In genomic region chr11:54068520-54069371, GRCm38 (mm10) we compare ENCODE assay signal across 8 mouse cellular contexts. TPM values are rescaled to one million over a fixed set of nuclear protein-coding genes. Genes with fewer than 3 reads are reported as not detected.
DNase-seq lines count a peak whose midpoint lies in the region; ATAC-seq lines count a peak whose summit lies in the region.

Gene Pdlim4 (minus strand): TSS chr11:54069014.

- peak within 1 kb of the TSS; percentile 22 for H3K4me3 ChIP-seq in erythroblast, embryonic 14.5 days (replicated peaks)
- H3K4me3 ChIP-seq in forebrain, embryonic 11.5 days (ENCODE audit: low read depth, low read length): peak within 1 kb of the TSS; percentile 54
- peak within 1 kb of the TSS; percentile 66 for H3K4me3 ChIP-seq in limb, embryonic 10.5 days
- peak within 1 kb of the TSS; percentile 43 for H3K4me3 ChIP-seq in midbrain, embryonic 16.5 days (ENCODE audit: low read depth, low read length)

- DNase-seq in ES-CJ7 (ENCODE audit: low read depth, low spot score): peak; percentile 35
- peak; percentile 88 for DNase-seq in forebrain, embryonic 11.5 days (ENCODE audit: low spot score)
- DNase-seq in limb, embryonic 10.5 days (ENCODE audit: low spot score): peak; percentile 90

- no peak within 1 kb of the TSS for H3K27ac ChIP-seq in forebrain, embryonic 11.5 days (ENCODE audit: low read depth, low read length)
- peak within 1 kb of the TSS; percentile 93 for H3K27ac ChIP-seq in limb, embryonic 10.5 days
- no peak within 1 kb of the TSS for H3K27ac ChIP-seq in midbrain, embryonic 16.5 days (ENCODE audit: low read length)

- WGBS in forebrain, embryonic 11.5 days: 2% methylated on average over 56 of the region's 61 CpGs
- WGBS in limb, embryonic 10.5 days: 1% methylated on average over 61 of the region's 61 CpGs
- 2% methylated on average over 54 of the region's 61 CpGs for WGBS in midbrain, embryonic 16.5 days

- H3K9ac ChIP-seq in forebrain, embryonic 11.5 days (ENCODE audit: low read length): peak within 1 kb of the TSS; percentile 62
- H3K9ac ChIP-seq in midbrain, embryonic 16.5 days (ENCODE audit: low read depth, low read length): peak within 1 kb of the TSS; percentile 68

- no peaks in the 10 kb centered on the region for H3K36me3 ChIP-seq in erythroblast, embryonic 14.5 days (ENCODE audit: control insufficient read depth)
- no peaks in the 10 kb centered on the region for H3K36me3 ChIP-seq in forebrain, embryonic 11.5 days (ENCODE audit: control insufficient read depth, insufficient read depth, low read length)
- H3K36me3 ChIP-seq in limb, embryonic 10.5 days: peaks cover 28% of the 10 kb centered on the region
- H3K36me3 ChIP-seq in midbrain, embryonic 16.5 days (ENCODE audit: control insufficient read depth, insufficient read depth, low read length): no peaks in the 10 kb centered on the region

- H3K4me2 ChIP-seq in forebrain, embryonic 11.5 days (ENCODE audit: low read depth, low read length, severe bottlenecking): peak within 1 kb of the TSS; percentile 84
- H3K4me2 ChIP-seq in midbrain, embryonic 16.5 days (ENCODE audit: low read length): peak within 1 kb of the TSS; percentile 66

- no peaks in the 10 kb centered on the region for H3K9me3 ChIP-seq in erythroblast, embryonic 14.5 days (ENCODE audit: control insufficient read depth, low read length)
- no peaks in the 10 kb centered on the region for H3K9me3 ChIP-seq in forebrain, embryonic 11.5 days (ENCODE audit: control insufficient read depth, low read length)
- no peaks in the 10 kb centered on the region for H3K9me3 ChIP-seq in limb, embryonic 10.5 days (replicated peaks)
- H3K9me3 ChIP-seq in midbrain, embryonic 16.5 days (replicated peaks; ENCODE audit: control insufficient read depth, low read length, poor library complexity, severe bottlenecking): no peaks in the 10 kb centered on the region

- H3K4me1 ChIP-seq in erythroblast, embryonic 14.5 days (ENCODE audit: control insufficient read depth): no peaks in the 10 kb centered on the region; the same call in 1 of the 2 replicates
- H3K4me1 ChIP-seq in forebrain, embryonic 11.5 days (replicated peaks; ENCODE audit: control insufficient read depth, insufficient read depth, low read length): peaks cover 9% of the 10 kb centered on the region
- peaks cover 66% of the 10 kb centered on the region for H3K4me1 ChIP-seq in limb, embryonic 10.5 days
- no peaks in the 10 kb centered on the region; the same call in 1 of the 2 replicates for H3K4me1 ChIP-seq in midbrain, embryonic 16.5 days (ENCODE audit: control insufficient read depth, insufficient read depth, low read length)

- no peak for ATAC-seq in erythroblast, adult 5-6 weeks (replicated peaks; ENCODE audit: low FRiP score, poor library complexity, severe bottlenecking)
- ATAC-seq in forebrain, embryonic 11.5 days (replicated peaks; ENCODE audit: low FRiP score): peak; percentile 80
- peak; percentile 25 to 35; a peak in 2 of 4 replicates for ATAC-seq in hematopoietic stem cell, adult 5-6 weeks (replicated peaks in 1 of 2; ENCODE audit: insufficient read depth in 1 of 2, low FRiP score in 2 of 2, low TSS enrichment in 1 of 2, low read depth in 1 of 2, poor library complexity in 2 of 2, severe bottlenecking in 2 of 2)
- ATAC-seq in midbrain, embryonic 16.5 days: peak; percentile 59; the same call in 1 of the 2 replicates
- ATAC-seq in inflammation-experienced regulatory T-cells, adult 6 months: no peak

- peaks cover 66% of the 10 kb centered on the region for H3K27me3 ChIP-seq in erythroblast, embryonic 14.5 days (ENCODE audit: control insufficient read depth)
- H3K27me3 ChIP-seq in forebrain, embryonic 11.5 days (ENCODE audit: control insufficient read depth, insufficient read depth, low read length): no peaks in the 10 kb centered on the region
- H3K27me3 ChIP-seq in limb, embryonic 10.5 days (ENCODE audit: low read depth, poor library complexity, severe bottlenecking): no peaks in the 10 kb centered on the region
- peaks cover 7% of the 10 kb centered on the region for H3K27me3 ChIP-seq in midbrain, embryonic 16.5 days (ENCODE audit: control insufficient read depth, insufficient read depth, low read depth, low read length)

RNA-seq across cellular contexts. Expression of gene Pdlim4, which starts in this region (rescaled TPM):
- 0.10 and 0.17 TPM in 2 replicates for polyA plus RNA-seq in erythroblast, embryonic 14.5 days (2012)
- total RNA-seq in erythroblast, adult 5-6 weeks (2015; ENCODE audit: low replicate concordance): 2.1 and 15.6 TPM in 2 replicates
- total RNA-seq in erythroblast, adult 5-6 weeks (2017; ENCODE audit: low replicate concordance): 0.56 TPM in 1 of 2 replicates, not detected in the other
- 45.3 and 48.6 TPM in 2 replicates for polyA plus RNA-seq in forebrain, embryonic 11.5 days (2014; fragmentation: Nextera tagmentation; extraction: Ambion mirVana)
- total RNA-seq in hematopoietic stem cell, adult 5-6 weeks (2017): not detected in 2 replicates
- polyA plus RNA-seq in limb, embryonic 10.5 days (2016; fragmentation: Nextera tagmentation; extraction: Ambion mirVana): 160 and 171 TPM in 2 replicates
- polyA plus RNA-seq in midbrain, embryonic 16.5 days (2015; fragmentation: Nextera tagmentation; extraction: Ambion mirVana): 20.5 and 26.7 TPM in 2 replicates
- polyA plus RNA-seq in inflammation-experienced regulatory T-cells, adult 6 months (2017; shearing (Covaris generic)): 1 to 10 TPM in 1 of 3 experiments, under 1 TPM in 2; 0.49 to 1.1 (median 0.50) TPM

Comparison
In these comparisons a context has a peak if more than half of its experiments do, and no peak if none do; other contexts are left out.
1. RNA of gene Pdlim4 (polyA plus RNA-seq): 160 to 171 TPM in limb, embryonic 10.5 days, 45.3 to 48.6 TPM in forebrain, embryonic 11.5 days and 20.5 to 26.7 TPM in midbrain, embryonic 16.5 days; 0.49 to 1.1 TPM in inflammation-experienced regulatory T-cells, adult 6 months and 0.10 to 0.17 TPM in erythroblast, embryonic 14.5 days; every median in the first group is over 10 times any median in the second.
2. Peak in ATAC-seq in hematopoietic stem cell, adult 5-6 weeks; RNA of the gene not detected or under 1 TPM.
3. ATAC-seq: peak in forebrain, embryonic 11.5 days (single experiment) and midbrain, embryonic 16.5 days (single experiment); none in erythroblast, adult 5-6 weeks (single experiment) and inflammation-experienced regulatory T-cells, adult 6 months (single experiment).
4. DNase-seq: peak in every context shown above with its lines; median percentile 90 in limb, embryonic 10.5 days; 88 in forebrain, embryonic 11.5 days; 35 in ES-CJ7.
5. Peak in every context shown above with its lines, with median percentiles within 50 percentile points of each other: H3K4me3 ChIP-seq.